Mouse (Mus musculus) MEL (cell line): ENCODE measurements around the gene Nop16. TPM values are rescaled to one million over a fixed set of nuclear protein-coding genes. Genes with fewer than 3 reads are reported as not detected.

ENCODE experiments used
- DNase-seq: peaks from one replicate; pipeline ENCODE4 v3.0.0; 2011; ENCODE audit warnings: low read depth, low spot score
- H3K27ac ChIP-seq: 2 replicates; pipeline ENCODE4 v1.5.1; 2012; ENCODE audit warnings: low read depth, mild to moderate bottlenecking, control low read depth, low read length, moderate library complexity; ENCODE audit not compliant: control insufficient read depth
- H3K27me3 ChIP-seq, 2 experiments: fragments of 150-350 bp in 1 of 2; sonication (generic) in 1 of 2; 2 replicates each; pipeline ENCODE4 v1.6.1; 2012; ENCODE audit warnings: low read length in 2 of 2, mild to moderate bottlenecking in 2 of 2, improper control_type of control experiment in 1 of 2, moderate library complexity in 1 of 2; ENCODE audit not compliant: insufficient read depth in 2 of 2, control insufficient read depth in 1 of 2
- H3K36me3 ChIP-seq, 2 experiments: 2 replicates each; pipeline ENCODE4 v1.6.1; 2012 to 2014; ENCODE audit warnings: low read length in 2 of 2, improper control_type of control experiment in 1 of 2, inconsistent platforms in 1 of 2, mild to moderate bottlenecking in 1 of 2; ENCODE audit not compliant: insufficient read depth in 2 of 2, control insufficient read depth in 1 of 2
- H3K4me1 ChIP-seq, 2 experiments: fragments of 150-350 bp in 1 of 2; sonication (generic) in 1 of 2; 2 replicates each; pipeline ENCODE4 v1.6.1; 2012; ENCODE audit warnings: low read length in 2 of 2, improper control_type of control experiment in 1 of 2, mild to moderate bottlenecking in 1 of 2; ENCODE audit not compliant: insufficient read depth in 2 of 2, control insufficient read depth in 1 of 2
- H3K4me3 ChIP-seq, 2 experiments: fragments of 150-350 bp in 1 of 2; sonication (generic) in 1 of 2; 2 replicates each; pipeline ENCODE4 v1.5.1; 2012; ENCODE audit warnings: low read depth in 2 of 2, low read length in 2 of 2, mild to moderate bottlenecking in 2 of 2, moderate library complexity in 2 of 2, control low read depth in 1 of 2, improper control_type of control experiment in 1 of 2; ENCODE audit not compliant: control insufficient read depth in 1 of 2, insufficient read depth in 1 of 2
- H3K79me2 ChIP-seq: 2 replicates; pipeline ENCODE4 v1.6.1; 2012; ENCODE audit warnings: mild to moderate bottlenecking, low read length, moderate library complexity; ENCODE audit not compliant: control insufficient read depth, poor library complexity, insufficient read depth
- H3K9ac ChIP-seq: 2 replicates; pipeline ENCODE4 v1.6.1; 2012; ENCODE audit warnings: low read depth, mild to moderate bottlenecking, control low read depth, low read length, moderate library complexity; ENCODE audit not compliant: control insufficient read depth, poor library complexity, severe bottlenecking
- H3K9me3 ChIP-seq: fragments of 150-350 bp; sonication (generic); replicated peaks from 2 replicates; pipeline ENCODE4 v1.6.1; 2012; ENCODE audit warnings: mild to moderate bottlenecking, low read length, improper control_type of control experiment, moderate library complexity; ENCODE audit not compliant: insufficient read depth
- BHLHE40 ChIP-seq: IDR thresholded peaks from 2 replicates; pipeline ENCODE4 v1.6.1; 2012; ENCODE audit warnings: low read depth, mild to moderate bottlenecking, inconsistent platforms, low read length, improper control_type of control experiment, borderline replicate concordance
- CHD1 ChIP-seq: IDR thresholded peaks from 2 replicates; pipeline ENCODE4 v1.6.1; 2012; ENCODE audit warnings: low read depth, mild to moderate bottlenecking, inconsistent platforms, low read length, improper control_type of control experiment
- CHD2 ChIP-seq: IDR thresholded peaks from 2 replicates; pipeline ENCODE4 v1.6.1; 2011; ENCODE audit warnings: low read length, improper control_type of control experiment
- EP300 ChIP-seq, 2 experiments: IDR thresholded peaks; 2 replicates each; pipeline ENCODE4 v1.6.1; 2011; ENCODE audit warnings: improper control_type of control experiment in 2 of 2, low read length in 2 of 2, low read depth in 1 of 2, mild to moderate bottlenecking in 1 of 2
- ETS1 ChIP-seq: IDR thresholded peaks from 2 replicates; pipeline ENCODE4 v1.6.1; 2012; ENCODE audit warnings: low read depth, mild to moderate bottlenecking, inconsistent platforms, low read length, improper control_type of control experiment, moderate library complexity
- GATA1 ChIP-seq: IDR thresholded peaks from 2 replicates; pipeline ENCODE4 v1.6.1; 2011; ENCODE audit warnings: low read depth, low read length, improper control_type of control experiment
- KAT2A ChIP-seq: conservative IDR thresholded peaks from 2 replicates; pipeline ENCODE4 v1.6.1; 2012; ENCODE audit warnings: low read depth, low read length, improper control_type of control experiment, inconsistent platforms
- MEF2A ChIP-seq: IDR thresholded peaks from 2 replicates; pipeline ENCODE4 v1.6.1; 2014; ENCODE audit warnings: low read depth, mild to moderate bottlenecking, inconsistent platforms, low read length, improper control_type of control experiment; ENCODE audit not compliant: poor library complexity, insufficient replicate concordance, severe bottlenecking; ENCODE audit errors: extremely low read depth
- MXI1 ChIP-seq: IDR thresholded peaks from 2 replicates; pipeline ENCODE4 v1.6.1; 2011; ENCODE audit warnings: mild to moderate bottlenecking, low read depth, low read length, improper control_type of control experiment
- MYB ChIP-seq: IDR thresholded peaks from 2 replicates; pipeline ENCODE4 v1.6.1; 2011; ENCODE audit warnings: mild to moderate bottlenecking, low read depth, low read length, improper control_type of control experiment
- NELFE ChIP-seq: IDR thresholded peaks from 2 replicates; pipeline ENCODE4 v1.6.1; 2011; ENCODE audit warnings: low read depth, low read length, improper control_type of control experiment
- NRF1 ChIP-seq: IDR thresholded peaks from 2 replicates; pipeline ENCODE4 v1.6.1; 2014; ENCODE audit warnings: low read depth, mild to moderate bottlenecking, inconsistent platforms, low read length, improper control_type of control experiment, moderate library complexity; ENCODE audit not compliant: poor library complexity, insufficient read depth, severe bottlenecking
- POLR2A ChIP-seq, 2 experiments: IDR thresholded peaks; 2 replicates each; pipeline ENCODE4 v1.6.1; 2011 to 2012; ENCODE audit warnings: low read length in 2 of 2, mild to moderate bottlenecking in 2 of 2, control low read depth in 1 of 2, improper control_type of control experiment in 1 of 2, low read depth in 1 of 2, moderate library complexity in 1 of 2; ENCODE audit not compliant: control insufficient read depth in 1 of 2, insufficient read depth in 1 of 2, poor library complexity in 1 of 2
- POLR2AphosphoS5 ChIP-seq: IDR thresholded peaks from 2 replicates; pipeline ENCODE4 v1.6.1; 2012; ENCODE audit warnings: low read depth, borderline replicate concordance, mild to moderate bottlenecking, inconsistent platforms, low read length, moderate library complexity, mixed read lengths
- RCOR1 ChIP-seq: IDR thresholded peaks from 2 replicates; pipeline ENCODE4 v1.6.1; 2012; ENCODE audit warnings: low read depth, mild to moderate bottlenecking, inconsistent platforms, low read length, improper control_type of control experiment
- SIN3A ChIP-seq: IDR thresholded peaks from 2 replicates; pipeline ENCODE4 v1.6.1; 2012; ENCODE audit warnings: low read length, improper control_type of control experiment, inconsistent platforms
- TAL1 ChIP-seq: IDR thresholded peaks from 2 replicates; pipeline ENCODE4 v1.6.1; 2012; ENCODE audit warnings: mild to moderate bottlenecking, inconsistent platforms, low read length, moderate library complexity, mixed read lengths
- TBP ChIP-seq: IDR thresholded peaks from 2 replicates; pipeline ENCODE4 v1.8.0; 2011; ENCODE audit warnings: low read depth, low read length, improper control_type of control experiment
- TCF12 ChIP-seq: IDR thresholded peaks from 2 replicates; pipeline ENCODE4 v1.6.1; 2014; ENCODE audit warnings: low read depth, mild to moderate bottlenecking, inconsistent platforms, low read length, improper control_type of control experiment, moderate library complexity
- UBTF ChIP-seq: IDR thresholded peaks from 2 replicates; pipeline ENCODE4 v1.6.1; 2012; ENCODE audit warnings: low read depth, mild to moderate bottlenecking, inconsistent platforms, low read length, improper control_type of control experiment, moderate library complexity, borderline replicate concordance; ENCODE audit not compliant: insufficient read depth
- USF1 ChIP-seq: IDR thresholded peaks from 2 replicates; pipeline ENCODE4 v1.6.1; 2014; ENCODE audit warnings: low read depth, mild to moderate bottlenecking, inconsistent platforms, low read length, improper control_type of control experiment, moderate library complexity
- ZKSCAN1 ChIP-seq: IDR thresholded peaks from 2 replicates; pipeline ENCODE4 v1.6.1; 2012; ENCODE audit warnings: low read depth, mild to moderate bottlenecking, inconsistent platforms, low read length, improper control_type of control experiment, moderate library complexity
- ZMIZ1 ChIP-seq: IDR thresholded peaks from 2 replicates; pipeline ENCODE4 v1.6.1; 2012; ENCODE audit warnings: low read depth, mild to moderate bottlenecking, inconsistent platforms, low read length, improper control_type of control experiment, moderate library complexity
- ZNF384 ChIP-seq: IDR thresholded peaks from 2 replicates; pipeline ENCODE4 v1.6.1; 2012; ENCODE audit warnings: low read depth, mild to moderate bottlenecking, inconsistent platforms, low read length, improper control_type of control experiment
- polyA plus RNA-seq, 2 experiments: library from polyadenylated mRNA; stranded (reverse) in 1 of 2; unstranded in 1 of 2; fragments of >175 nt in 1 of 2; fragments of >200 nt in 1 of 2; gene quantifications; 2 replicates each; pipeline versions ENCODE4 v1.2.1 to v1.2.4; 2012; ENCODE audit warnings: low replicate concordance in 2 of 2, low read depth in 1 of 2; ENCODE audit not compliant: insufficient read length in 2 of 2, insufficient read depth in 1 of 2, missing spikeins in 1 of 2
- total RNA-seq: library from RNA; depleted of rRNA; stranded (reverse); fragments of 300-350 nt; gene quantifications from 2 replicates; pipeline ENCODE4 v1.2.3, GENCODE M21; 2012

The Nop16 gene
- total and polyA plus RNA-seq, 3 experiments, result 131 to 172 TPM; not detected in 1

- no peak for TF ChIP-seq NRF1
- TF ChIP-seq MEF2A, result no peak
- peak; percentile 45; the same call in 1 of the 2 replicates for TF ChIP-seq SIN3A
- TF ChIP-seq KAT2A, result no peak
- TF ChIP-seq TBP, result no peak
- no peak for TF ChIP-seq POLR2AphosphoS5
- TF ChIP-seq MXI1, result peak; percentile 51; the same call in 1 of the 2 replicates
- no peak for TF ChIP-seq EP300 (IDR thresholded peaks at IDR 0.05; ENCODE audit: low read depth in 1 of 2, low read length in 2 of 2)
- TF ChIP-seq UBTF, result no peak
- no peak for TF ChIP-seq ZNF384
Observed at GRCm38 (mm10) chr13:54610972-54611754, 21.3 kb upstream of the Nop16 start, which contains the start of gene Cltb (continued).

- TF ChIP-seq ZMIZ1 (no peak), POLR2A (IDR thresholded peaks at IDR 0.05; ENCODE audit: control insufficient read depth in 1 of 2, insufficient read depth in 1 of 2, low read depth in 1 of 2, low read length in 2 of 2, poor library complexity in 1 of 2) (0 out of 4 replicates have a peak, but pooled peaks of 1 of the 2 experiments have one; percentile 5), NELFE (no peak), ZKSCAN1 (no peak)
- no peaks in the 10 kb centered on the region for H3K36me3 ChIP-seq
- H3K4me3 ChIP-seq, result peak overlapping the region; percentile 73 to 87
- H3K79me2 ChIP-seq, result peaks cover 3% of the 10 kb centered on the region; the same call in 1 of the 2 replicates
- peaks cover 0 to 5% of the 10 kb centered on the region in 2 experiments; a peak in 2 of 4 replicates for H3K4me1 ChIP-seq
- peak overlapping the region; percentile 78 for H3K9ac ChIP-seq
- no peak overlapping the region for H3K27ac ChIP-seq
- no peaks in the 10 kb centered on the region for H3K27me3 ChIP-seq
- H3K9me3 ChIP-seq, result no peaks in the 10 kb centered on the region
- no peak for DNase-seq
Observed at GRCm38 (mm10) chr13:54610613-54610971, 20.7 kb upstream of the Nop16 start.

GRCm38 (mm10) chr13:54609301-54609700, 19.4 kb upstream of the Nop16 start:
- Histone ChIP-seq H3K27me3 (no peaks in the 10 kb centered on the region), H3K4me1 (peaks cover 0 to 5% of the 10 kb centered on the region in 2 experiments; a peak in 2 of 4 replicates), H3K4me3 (no peak overlapping the region), H3K36me3 (no peaks in the 10 kb centered on the region), H3K27ac (no peak overlapping the region), H3K9me3 (no peaks in the 10 kb centered on the region), H3K9ac (no peak overlapping the region), H3K79me2 (peaks cover 3% of the 10 kb centered on the region; the same call in 1 of the 2 replicates)
- DNase-seq, result no peak
- TF ChIP-seq CHD1, result no peak
- TF ChIP-seq CHD2, result no peak
- no peak for TF ChIP-seq EP300 (IDR thresholded peaks at IDR 0.05; ENCODE audit: low read depth in 1 of 2, low read length in 2 of 2)
- TF ChIP-seq USF1, result no peak
- TF ChIP-seq RCOR1, result no peak
- TF ChIP-seq ETS1, result no peak
- TF ChIP-seq UBTF, result no peak
- TF ChIP-seq SIN3A, result no peak
- no peak for TF ChIP-seq MYB
- no peak for TF ChIP-seq POLR2A (IDR thresholded peaks at IDR 0.05; ENCODE audit: control insufficient read depth in 1 of 2, insufficient read depth in 1 of 2, low read depth in 1 of 2, low read length in 2 of 2, poor library complexity in 1 of 2)
- TF ChIP-seq TCF12, result no peak
- no peak for TF ChIP-seq GATA1
- no peak for TF ChIP-seq MEF2A
- TF ChIP-seq TAL1, result no peak
- TF ChIP-seq BHLHE40, result no peak
- TF ChIP-seq MXI1, result no peak
- TF ChIP-seq NRF1, result no peak
